8 mouse cellular contexts compared by ENCODE assay signal in genomic region chr10:13869322-13870035, GRCm38 (mm10). TPM values are rescaled to one million over a fixed set of nuclear protein-coding genes. Genes with fewer than 3 reads are reported as not detected.
DNase-seq lines count a peak whose midpoint lies in the region; ATAC-seq and TF ChIP-seq lines count a peak whose summit lies in the region.

No protein-coding gene starts in this region.

- H3K9me3 ChIP-seq in E14TG2a.4 (ENCODE audit: low read length): no peaks in the 10 kb centered on the region
- H3K9me3 ChIP-seq in forebrain, embryonic 16.5 days (ENCODE audit: control insufficient read depth, low read length): peaks cover 3% of the 10 kb centered on the region; the same call in 1 of the 2 replicates
- no peaks in the 10 kb centered on the region for H3K9me3 ChIP-seq in intestine, postnatal 0 days (ENCODE audit: control insufficient read depth)
- no peaks in the 10 kb centered on the region for H3K9me3 ChIP-seq in neural tube, embryonic 12.5 days

- no peak overlapping the region for H3K27ac ChIP-seq in forebrain, embryonic 16.5 days (ENCODE audit: low read length)
- peak overlapping the region; percentile 91 for H3K27ac ChIP-seq in intestine, postnatal 0 days (ENCODE audit: low read depth, low read length)
- no peak overlapping the region for H3K27ac ChIP-seq in neural tube, embryonic 12.5 days

- peaks cover 24% of the 10 kb centered on the region for H3K27me3 ChIP-seq in E14TG2a.4 (ENCODE audit: insufficient read depth, low read length)
- H3K27me3 ChIP-seq in forebrain, embryonic 16.5 days (replicated peaks; ENCODE audit: control insufficient read depth, insufficient read depth, low read length): no peaks in the 10 kb centered on the region
- no peaks in the 10 kb centered on the region for H3K27me3 ChIP-seq in intestine, postnatal 0 days (replicated peaks; ENCODE audit: control insufficient read depth, insufficient read depth, low read length)
- no peaks in the 10 kb centered on the region for H3K27me3 ChIP-seq in neural tube, embryonic 12.5 days (replicated peaks)

- 50% methylated on average over 13 of the region's 13 CpGs for WGBS in forebrain, embryonic 16.5 days
- WGBS in intestine, postnatal 0 days: 19% methylated on average over 13 of the region's 13 CpGs
- 48% methylated on average over 13 of the region's 13 CpGs for WGBS in neural tube, embryonic 12.5 days

- H3K4me3 ChIP-seq in E14TG2a.4 (replicated peaks; ENCODE audit: low read length): peak overlapping the region; percentile 80
- H3K4me3 ChIP-seq in forebrain, embryonic 16.5 days (replicated peaks; ENCODE audit: low read length): peak overlapping the region; percentile 86
- H3K4me3 ChIP-seq in intestine, postnatal 0 days (ENCODE audit: low read depth, low read length): peak overlapping the region; percentile 67
- no peak overlapping the region for H3K4me3 ChIP-seq in neural tube, embryonic 12.5 days

- TF ChIP-seq CTCF in E14TG2a.4 (conservative IDR thresholded peaks at IDR 0.05; ENCODE audit: low read length): no peak
- TF ChIP-seq CTCF in intestine, postnatal 0 days (IDR thresholded peaks at IDR 0.05; ENCODE audit: low read depth): no peak

- DNase-seq in B cell, adult 2 months: peak; percentile 13 to 16
- DNase-seq in urinary bladder, adult 2 months (ENCODE audit: low spot score): no peak
- DNase-seq in ovary, adult 18-20 months (ENCODE audit: low spot score): no peak
- DNase-seq in thymus, adult 18-20 months: no peak

- H3K4me1 ChIP-seq in E14TG2a.4 (replicated peaks; ENCODE audit: low read depth, low read length): peaks cover 13% of the 10 kb centered on the region; the same call in 1 of the 2 replicates
- peaks cover 5% of the 10 kb centered on the region; the same call in 1 of the 2 replicates for H3K4me1 ChIP-seq in forebrain, embryonic 16.5 days (replicated peaks; ENCODE audit: control insufficient read depth, insufficient read depth, low read length)
- peaks cover 8% of the 10 kb centered on the region for H3K4me1 ChIP-seq in intestine, postnatal 0 days (replicated peaks; ENCODE audit: control insufficient read depth, insufficient read depth, low read length)
- H3K4me1 ChIP-seq in neural tube, embryonic 12.5 days: peaks cover 5% of the 10 kb centered on the region; the same call in 1 of the 2 replicates

- peak overlapping the region; percentile 90 for H3K4me2 ChIP-seq in forebrain, embryonic 16.5 days (ENCODE audit: low read length)
- peak overlapping the region; percentile 87 for H3K4me2 ChIP-seq in intestine, postnatal 0 days (replicated peaks; ENCODE audit: low read depth)
- H3K4me2 ChIP-seq in neural tube, embryonic 12.5 days (replicated peaks): peak overlapping the region; percentile 83

- no peaks in the 10 kb centered on the region for H3K36me3 ChIP-seq in E14TG2a.4 (ENCODE audit: insufficient read depth, low read length)
- H3K36me3 ChIP-seq in forebrain, embryonic 16.5 days (ENCODE audit: control insufficient read depth, insufficient read depth): no peaks in the 10 kb centered on the region
- no peaks in the 10 kb centered on the region for H3K36me3 ChIP-seq in intestine, postnatal 0 days (ENCODE audit: control insufficient read depth, insufficient read depth)
- H3K36me3 ChIP-seq in neural tube, embryonic 12.5 days: no peaks in the 10 kb centered on the region

- ATAC-seq in forebrain, embryonic 16.5 days: no peak
- ATAC-seq in intestine, postnatal 0 days: no peak
- ATAC-seq in neural tube, embryonic 12.5 days (ENCODE audit: low FRiP score, low read depth): peak; percentile 43

- peak overlapping the region; percentile 89 for H3K9ac ChIP-seq in forebrain, embryonic 16.5 days (replicated peaks; ENCODE audit: low read depth, low read length)
- no peak overlapping the region; the same call in 1 of the 2 replicates for H3K9ac ChIP-seq in intestine, postnatal 0 days (ENCODE audit: low read depth, low read length)
- H3K9ac ChIP-seq in neural tube, embryonic 12.5 days: peak overlapping the region; percentile 82

RNA-seq across cellular contexts. Expression of gene Aig1, which starts 0.7 kb away (rescaled TPM):
- polyA plus RNA-seq in forebrain, embryonic 16.5 days (2015; fragmentation: Nextera tagmentation; extraction: Ambion mirVana): 72.1 and 78.0 TPM in 2 replicates
- polyA plus RNA-seq in intestine, postnatal 0 days (2015; fragmentation: Nextera tagmentation; extraction: Ambion mirVana): 88.3 and 92.9 TPM in 2 replicates
- 46.1 and 48.8 TPM in 2 replicates for polyA plus RNA-seq in neural tube, embryonic 12.5 days (2016; fragmentation: Nextera tagmentation; extraction: Ambion mirVana)
- 30.3 and 30.4 TPM in 2 replicates for polyA plus RNA-seq in urinary bladder, adult 2 months (2012; rRNA removed)

Comparison
In these comparisons a context has a peak if more than half of its experiments do, and no peak if none do; other contexts are left out.
1. DNase-seq: peak in B cell, adult 2 months (2 of 2); none in urinary bladder, adult 2 months (single experiment), ovary, adult 18-20 months (single experiment) and thymus, adult 18-20 months (0 of 2).
2. Peak in every context shown above with its lines, with median percentiles within 50 percentile points of each other: H3K4me2 ChIP-seq.